Mouse (Mus musculus) cerebellum, adult 11-12 months (tissue): Measurements from ENCODE around the gene Cmtm8.

ENCODE experiments used
- DNase-seq: peaks from one replicate; pipeline ENCODE4 v3.0.0; 2022

Cmtm8 gene

DNA sequence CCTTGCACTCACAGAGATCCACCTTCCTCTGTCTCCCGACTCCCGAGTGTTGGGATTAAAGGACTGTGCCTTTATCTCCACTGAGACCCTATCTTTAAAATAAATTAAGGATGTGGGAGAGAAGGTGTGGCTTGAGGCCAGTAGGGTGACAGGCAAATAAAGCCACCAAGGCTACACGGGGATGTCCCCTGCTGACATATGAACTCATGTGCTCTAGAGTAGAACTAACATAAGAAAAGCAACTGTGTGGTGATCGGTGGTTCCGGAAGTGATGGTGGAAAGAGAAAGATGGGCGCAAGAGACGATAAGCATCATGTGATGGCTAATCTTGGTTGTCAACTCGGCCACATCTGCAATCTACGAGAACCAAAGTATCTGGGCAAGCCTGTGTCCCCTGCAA lies 91.6 kb downstream of the Cmtm8 start:
- no peak for DNase-seq

DNA sequence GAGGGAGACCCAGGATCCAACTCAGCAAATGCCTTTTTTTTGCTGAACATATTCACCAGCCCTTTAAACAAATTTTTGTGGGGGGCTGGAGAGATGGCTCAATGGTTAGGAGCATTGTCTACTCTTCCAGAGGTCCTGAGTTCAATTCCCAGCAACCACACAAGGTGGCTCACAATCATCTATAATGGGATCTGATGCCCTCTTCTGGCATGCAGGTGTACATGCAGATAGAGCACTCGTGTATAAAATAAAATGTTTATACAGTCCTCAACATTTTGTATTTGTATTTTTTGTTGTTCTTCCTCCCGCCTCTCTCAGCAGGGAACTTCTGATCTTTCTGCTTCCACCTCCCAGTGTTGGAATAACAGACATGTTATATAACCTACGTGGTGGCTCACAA lies 92.4 kb downstream of the Cmtm8 start:
- DNase-seq: no peak

DNA sequence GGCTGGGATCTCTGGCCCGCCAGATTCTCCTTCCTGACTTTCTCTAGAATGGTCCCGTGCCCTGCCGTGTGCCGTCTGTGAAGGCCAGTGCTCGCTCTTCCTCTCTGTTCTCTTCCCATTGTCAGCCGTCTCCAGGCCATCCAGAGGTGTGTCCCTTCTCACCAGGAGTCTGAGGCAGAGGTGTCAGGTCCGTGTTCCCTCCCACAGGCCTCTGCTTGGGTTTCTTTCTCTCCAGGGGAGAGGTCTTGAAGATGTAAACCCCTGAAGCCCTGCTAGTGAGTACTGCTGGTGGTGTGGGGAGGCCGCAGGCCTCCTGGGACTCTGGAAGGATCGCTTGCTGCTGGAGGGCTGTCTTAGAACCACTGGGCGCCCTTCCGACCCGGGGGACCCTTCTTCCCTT lies 96.5 kb downstream of the Cmtm8 start:
- DNase-seq: no peak

DNA sequence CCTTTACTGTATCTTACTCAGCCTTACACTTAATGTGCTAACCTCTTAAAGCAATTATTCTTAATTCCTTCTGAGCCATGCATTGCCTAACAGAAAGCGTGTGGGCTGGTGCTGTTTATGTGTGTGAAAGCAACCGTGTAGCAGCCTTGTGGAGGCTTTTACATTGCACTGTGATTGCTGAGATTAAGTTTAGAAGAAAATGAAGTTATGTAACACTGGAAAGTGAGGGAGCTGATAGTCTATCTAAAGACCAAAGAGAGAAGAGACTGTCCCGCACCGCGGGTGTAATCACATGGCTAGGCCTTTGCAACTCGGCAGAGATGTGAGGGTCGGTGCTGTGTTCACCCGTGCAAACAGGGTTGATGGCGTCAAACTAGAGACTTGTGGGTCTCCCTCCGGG lies 96.9 kb downstream of the Cmtm8 start:
- DNase-seq: no peak

DNA sequence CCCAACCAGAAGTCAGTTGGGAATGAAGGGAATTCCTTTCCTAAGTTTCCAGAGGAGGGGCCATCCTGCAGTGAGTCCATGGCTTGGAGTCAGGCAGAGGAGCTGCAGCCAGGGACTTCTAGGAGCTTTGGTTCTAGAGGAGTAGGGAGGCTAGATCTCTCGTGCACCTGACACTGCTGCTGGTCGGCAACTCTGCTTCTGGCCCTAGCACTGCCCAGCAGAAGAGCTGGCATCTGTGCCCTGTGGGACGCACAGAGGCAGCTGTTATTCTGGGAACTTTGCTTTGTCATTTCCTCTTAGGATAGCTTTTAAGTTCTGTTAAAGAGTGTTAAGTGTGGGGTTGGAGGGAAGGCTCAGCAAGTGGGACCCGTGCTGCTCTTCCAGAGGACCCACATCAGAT lies 98.3 kb downstream of the Cmtm8 start:
- DNase-seq: no peak

DNA sequence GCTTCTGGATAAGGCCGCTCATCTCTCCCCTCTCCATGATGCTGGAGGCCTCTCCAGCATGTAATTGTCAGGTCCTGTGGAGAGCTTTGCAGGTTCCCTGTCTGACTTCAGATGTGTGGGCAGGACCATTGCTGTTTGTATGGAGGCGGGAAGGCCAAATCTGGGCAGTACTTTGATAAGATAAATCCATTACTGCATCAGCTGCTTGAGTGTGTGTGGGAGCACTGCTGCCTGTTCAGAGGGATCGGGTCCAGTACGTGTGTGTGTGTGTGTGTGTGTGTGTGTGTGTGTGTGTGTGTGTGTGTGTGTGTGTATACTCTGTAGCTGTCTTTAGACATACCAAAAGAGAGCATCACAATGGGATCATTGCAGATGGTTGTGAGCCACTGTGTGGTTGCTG lies 98.8 kb downstream of the Cmtm8 start:
- DNase-seq: no peak

DNA sequence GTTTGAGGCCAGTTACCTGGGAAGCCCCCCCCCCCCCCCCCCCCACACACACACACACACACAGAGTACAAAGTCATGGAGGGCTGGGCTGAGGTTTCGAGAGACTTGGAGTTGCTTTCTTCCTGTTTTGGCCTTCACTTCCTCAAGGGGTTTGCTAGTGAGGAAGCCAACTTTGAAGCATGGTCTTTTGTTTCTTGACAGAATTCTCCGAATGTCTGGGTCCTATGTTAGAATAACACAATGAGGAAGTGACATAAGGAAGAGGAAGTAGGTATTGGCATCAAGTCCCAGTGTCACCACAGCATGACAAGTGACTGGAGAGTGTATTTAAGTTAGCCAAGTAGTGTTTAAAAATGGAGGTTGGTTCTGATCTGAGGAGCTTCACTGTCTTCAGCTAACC lies 101.2 kb downstream of the Cmtm8 start:
- no peak for DNase-seq

DNA sequence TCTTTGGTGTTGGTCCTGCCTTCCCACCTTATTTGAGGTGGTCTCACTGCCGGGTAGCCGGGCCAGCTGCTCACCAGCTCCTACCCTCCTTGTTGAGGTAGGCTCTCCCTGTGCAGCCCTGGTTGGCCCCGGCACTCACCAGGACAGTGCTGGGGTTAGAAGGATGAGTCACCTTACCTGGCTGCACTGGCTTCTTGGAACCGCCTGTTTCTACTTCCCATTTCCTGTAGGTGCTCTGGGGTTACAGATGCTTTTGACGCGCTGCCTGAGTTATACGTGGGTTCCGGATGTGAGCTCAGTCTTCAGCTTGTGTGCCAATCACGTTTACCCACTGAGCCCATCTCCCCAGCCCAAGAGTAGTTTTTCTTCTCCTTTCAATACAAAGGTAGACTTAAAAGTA lies 103.6 kb downstream of the Cmtm8 start:
- no peak for DNase-seq
